10 mouse cellular contexts compared by ENCODE assay signal in genomic region chr17:41505000-41505399, GRCm38 (mm10).
DNase-seq lines count a peak whose midpoint lies in the region; ATAC-seq and TF ChIP-seq lines count a peak whose summit lies in the region.
"Had no signal": no experiment of that assay in that cellular context is flagged by ENCODE, and none has a peak within 500 bp of the region (broad histone marks: within the 10 kb centered on the region; RNA-seq: fewer than 3 reads in every experiment).

No protein-coding gene starts in this region.

- ATAC-seq in activated CD4-positive, CD25-positive, alpha-beta regulatory T cell, adult 4 months, result no peak

- H3K4me1 ChIP-seq in E14TG2a.4 (replicated peaks; ENCODE audit: low read depth, low read length), result no peaks in the 10 kb centered on the region
- H3K4me1 ChIP-seq: heart, embryonic 13.5 days had no signal

- intact Hi-C loops in heart, postnatal 36 days (cut with DNase I), result no loop called here

- no peak overlapping the region for H3K27ac ChIP-seq in layer of hippocampus, adult 2 months
- H3K27ac ChIP-seq: heart, embryonic 13.5 days had no signal

- TF ChIP-seq CTCF in layer of hippocampus, adult 2 months (conservative IDR thresholded peaks at IDR 0.05), result peak; percentile 73
- peak; percentile 22; the same call in 1 of the 2 replicates for TF ChIP-seq CTCF in E14TG2a.4 (conservative IDR thresholded peaks at IDR 0.05; ENCODE audit: low read length)

- no peaks in the 10 kb centered on the region for H3K36me3 ChIP-seq in E14TG2a.4 (ENCODE audit: insufficient read depth, low read length)
- H3K36me3 ChIP-seq: heart, embryonic 13.5 days had no signal

- peak; percentile 53 to 63 for DNase-seq in cerebellum, postnatal 14 days
- no peak for DNase-seq in cerebellum, adult 11-12 months
- peak; percentile 6 to 14 for DNase-seq in layer of hippocampus, adult 2 months (ENCODE audit: low spot score in 2 of 2)
- no peak for DNase-seq in layer of hippocampus, postnatal 36 days
- peak; percentile 18 for DNase-seq in embryo, embryonic 11 days
- DNase-seq in heart, postnatal 36 days, result no peak
- DNase-seq: thymus, adult 18-20 months had no signal

- no peaks in the 10 kb centered on the region for H3K9me3 ChIP-seq in E14TG2a.4 (ENCODE audit: low read length)
- H3K9me3 ChIP-seq: heart, embryonic 13.5 days had no signal

- no peak overlapping the region for H3K4me3 ChIP-seq in layer of hippocampus, adult 2 months
- no peak overlapping the region for H3K4me3 ChIP-seq in E14TG2a.4 (replicated peaks; ENCODE audit: low read length)
- H3K4me3 ChIP-seq: heart, embryonic 13.5 days had no signal

- H3K27me3 ChIP-seq in E14TG2a.4 (ENCODE audit: insufficient read depth, low read length), result no peaks in the 10 kb centered on the region
- H3K27me3 ChIP-seq: heart, embryonic 13.5 days had no signal

Comparison
In these comparisons a context has a peak if more than half of its experiments do, and no peak if none do; other contexts are left out.
1. DNase-seq: peak in cerebellum, postnatal 14 days (2 of 2), layer of hippocampus, adult 2 months (2 of 2) and embryo, embryonic 11 days (single experiment); none in cerebellum, adult 11-12 months (single experiment), layer of hippocampus, postnatal 36 days (0 of 2) and heart, postnatal 36 days (0 of 2).